Mouse (Mus musculus) erythroblast, embryonic 14.5 days (primary cell): ENCODE results near the gene Tsfm.

Experiments used
- GATA1 ChIP-seq: IDR thresholded peaks from 2 replicates; pipeline ENCODE4 v1.6.1; 2012; ENCODE audit warnings: low read length, inconsistent platforms, mixed read lengths
- TAL1 ChIP-seq: IDR thresholded peaks from 3 replicates; pipeline ENCODE4 v1.6.1; 2012; ENCODE audit warnings: low read length, inconsistent platforms, mixed read lengths

DNA sequence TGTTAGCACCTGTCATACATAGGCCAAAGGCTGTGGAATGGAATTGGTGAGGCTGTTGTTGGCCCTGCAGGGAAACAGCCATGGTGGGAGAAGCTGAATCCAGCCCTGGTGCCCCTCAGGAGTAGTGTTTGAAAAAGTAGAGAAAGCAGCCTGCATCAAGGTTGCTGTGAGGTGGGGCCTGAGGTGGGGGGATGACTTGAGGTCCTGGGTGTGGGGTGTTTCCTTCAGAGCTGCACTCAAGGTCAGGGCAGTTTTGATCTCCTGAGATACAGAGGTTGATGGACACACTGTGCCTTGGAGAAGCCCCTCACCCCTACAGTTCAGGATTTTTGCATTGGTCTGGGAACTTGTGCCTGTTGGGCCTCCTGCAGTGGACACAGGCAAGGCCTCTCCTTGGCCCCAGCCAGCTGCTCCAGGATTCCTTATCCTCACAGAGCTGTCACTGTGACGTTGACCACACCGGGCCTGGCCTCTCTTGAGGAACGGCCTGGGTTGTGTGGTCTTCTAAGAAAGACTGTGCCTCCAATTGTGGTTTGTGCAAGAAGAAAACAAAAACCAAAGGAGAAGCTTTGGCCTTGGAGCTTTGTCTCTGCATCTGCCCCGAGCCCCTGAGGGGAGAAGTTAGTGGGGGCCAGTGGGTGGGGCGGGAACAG, 42.0 kb downstream of the Tsfm start:
- TF ChIP-seq TAL1 (no peak), GATA1 (no peak)
